Mouse (Mus musculus) cerebellum, adult 2 months (tissue): ENCODE results near the gene Zmynd15.

Experiments
- CTCF ChIP-seq: fragments of 200-500 bp; IDR thresholded peaks from 2 replicates; pipeline ENCODE4 v1.5.1; 2011; ENCODE audit warnings: low read depth, mild to moderate bottlenecking, control low read depth, low read length, moderate library complexity, borderline replicate concordance; ENCODE audit not compliant: insufficient read depth
- POLR2A ChIP-seq: fragments of 200-500 bp; IDR thresholded peaks from 2 replicates; pipeline ENCODE4 v1.6.1; 2011; ENCODE audit warnings: low read length, control low read depth, borderline replicate concordance; ENCODE audit not compliant: insufficient read depth

DNA sequence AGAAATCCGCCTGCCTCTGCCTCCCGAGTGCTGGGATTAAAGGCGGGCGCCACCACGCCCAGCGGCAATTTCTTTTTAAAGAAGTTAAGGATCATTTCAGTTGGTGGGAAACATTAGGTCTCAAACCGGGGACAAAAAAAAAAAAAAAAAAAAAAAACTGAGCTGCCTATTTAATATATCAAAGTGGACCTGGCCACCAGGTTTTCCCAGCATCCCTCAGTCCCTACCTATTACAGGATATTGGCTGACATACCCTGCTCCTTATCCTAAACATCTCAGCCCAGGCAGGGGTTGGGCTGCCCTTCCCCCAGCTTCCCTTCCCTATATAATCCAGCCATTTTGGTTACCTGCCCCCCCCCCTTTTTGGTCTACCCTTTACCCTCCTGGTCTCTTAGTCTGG is 52.6 kb downstream of the Zmynd15 start:
- TF ChIP-seq CTCF (no peak), POLR2A (no peak)
